Mouse (Mus musculus): ENCODE measurements at regions not wholly inside any gene's neighbourhood (a gene's known extent, or its start where the extent isn't known, plus 50 kb on each side); places are given as distances from the start of the nearest gene placed in this dataset.

GRCm38 (mm10) chr13:117112424-117112823, 87.1 kb upstream of the Parp8 start:
- Histone ChIP-seq H3K9ac (replicated peaks; ENCODE audit: low read depth, low read length) (no peak overlapping the region), H3K9me3 (ENCODE audit: control insufficient read depth, low read length) (no peaks in the 10 kb centered on the region), H3K27ac (ENCODE audit: low read length) (no peak overlapping the region), H3K36me3 (ENCODE audit: control insufficient read depth, insufficient read depth) (no peaks in the 10 kb centered on the region), H3K27me3 (replicated peaks; ENCODE audit: control insufficient read depth, insufficient read depth, low read length) (no peaks in the 10 kb centered on the region), H3K4me1 (replicated peaks; ENCODE audit: control insufficient read depth, insufficient read depth, low read length) (no peaks in the 10 kb centered on the region), H3K4me2 (ENCODE audit: low read length) (no peak overlapping the region), H3K4me3 (replicated peaks; ENCODE audit: low read length) (no peak overlapping the region)
- ATAC-seq = no peak
- 67% methylated on average over 1 of the region's 1 CpGs for WGBS

GRCm38 (mm10) chr13:117105151-117105660, 79.9 kb upstream of the Parp8 start:
- no peak overlapping the region for H3K4me2 ChIP-seq (ENCODE audit: low read length)
- no peak overlapping the region for H3K4me3 ChIP-seq (replicated peaks; ENCODE audit: low read length)
- H3K27ac ChIP-seq (ENCODE audit: low read length) = no peak overlapping the region
- no peaks in the 10 kb centered on the region for H3K27me3 ChIP-seq (replicated peaks; ENCODE audit: control insufficient read depth, insufficient read depth, low read length)
- no peak for ATAC-seq
- no peaks in the 10 kb centered on the region for H3K9me3 ChIP-seq (ENCODE audit: control insufficient read depth, low read length)
- H3K36me3 ChIP-seq (ENCODE audit: control insufficient read depth, insufficient read depth) = no peaks in the 10 kb centered on the region
- H3K4me1 ChIP-seq (replicated peaks; ENCODE audit: control insufficient read depth, insufficient read depth, low read length) = no peaks in the 10 kb centered on the region
- 25% methylated on average over 1 of the region's 1 CpGs for WGBS
- H3K9ac ChIP-seq (replicated peaks; ENCODE audit: low read depth, low read length) = no peak overlapping the region

DNA sequence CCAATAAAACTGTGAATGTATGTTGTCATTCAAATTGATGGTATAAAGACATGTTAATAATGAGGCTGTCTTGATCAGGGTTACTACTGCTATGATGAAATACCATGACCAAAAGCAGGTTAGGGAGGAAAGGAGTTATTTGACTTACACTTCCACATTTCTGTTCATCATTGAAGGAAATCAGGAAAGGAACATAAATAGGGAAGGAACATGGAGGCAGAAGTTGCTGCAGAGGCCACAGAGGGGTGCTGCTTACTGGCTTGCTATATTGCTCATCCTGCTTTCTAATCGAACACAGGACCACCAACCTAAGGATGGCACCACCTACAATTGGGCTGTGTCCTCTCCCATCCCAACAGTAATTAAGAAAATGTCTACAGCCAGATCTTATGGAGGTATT, 69.4 kb upstream of the Parp8 start:
- Histone ChIP-seq H3K36me3 (ENCODE audit: control insufficient read depth, insufficient read depth) (no peaks in the 10 kb centered on the region), H3K9me3 (ENCODE audit: control insufficient read depth, low read length) (no peaks in the 10 kb centered on the region), H3K4me1 (replicated peaks; ENCODE audit: control insufficient read depth, insufficient read depth, low read length) (no peaks in the 10 kb centered on the region), H3K27me3 (replicated peaks; ENCODE audit: control insufficient read depth, insufficient read depth, low read length) (no peaks in the 10 kb centered on the region), H3K9ac (replicated peaks; ENCODE audit: low read depth, low read length) (no peak overlapping the region), H3K4me3 (replicated peaks; ENCODE audit: low read length) (no peak overlapping the region), H3K27ac (ENCODE audit: low read length) (no peak overlapping the region), H3K4me2 (ENCODE audit: low read length) (no peak overlapping the region)
- 90% methylated on average over 1 of the region's 1 CpGs for WGBS
- no peak for ATAC-seq

- no peak overlapping the region for H3K4me2 ChIP-seq (ENCODE audit: low read length)
- no peak for ATAC-seq
- H3K36me3 ChIP-seq (ENCODE audit: control insufficient read depth, insufficient read depth) = no peaks in the 10 kb centered on the region
- WGBS = 65% methylated on average over 3 of the region's 3 CpGs
- no peak overlapping the region for H3K9ac ChIP-seq (replicated peaks; ENCODE audit: low read depth, low read length)
- no peaks in the 10 kb centered on the region for H3K9me3 ChIP-seq (ENCODE audit: control insufficient read depth, low read length)
- H3K27ac ChIP-seq (ENCODE audit: low read length) = no peak overlapping the region
- H3K4me1 ChIP-seq (replicated peaks; ENCODE audit: control insufficient read depth, insufficient read depth, low read length) = no peaks in the 10 kb centered on the region
- H3K27me3 ChIP-seq (replicated peaks; ENCODE audit: control insufficient read depth, insufficient read depth, low read length) = no peaks in the 10 kb centered on the region
- H3K4me3 ChIP-seq (replicated peaks; ENCODE audit: low read length) = no peak overlapping the region
These were observed 63.3 kb upstream of the Parp8 start for GRCm38 (mm10) chr13:117088629-117089028.

GRCm38 (mm10) chr13:117082758-117083157, 57.4 kb upstream of the Parp8 start:
- no peak for ATAC-seq
- no peak overlapping the region for H3K4me3 ChIP-seq (replicated peaks; ENCODE audit: low read length)
- no peaks in the 10 kb centered on the region for H3K36me3 ChIP-seq (ENCODE audit: control insufficient read depth, insufficient read depth)
- H3K4me1 ChIP-seq (replicated peaks; ENCODE audit: control insufficient read depth, insufficient read depth, low read length) = no peaks in the 10 kb centered on the region
- H3K9me3 ChIP-seq (ENCODE audit: control insufficient read depth, low read length) = no peaks in the 10 kb centered on the region
- 91% methylated on average over 4 of the region's 4 CpGs for WGBS
- H3K27me3 ChIP-seq (replicated peaks; ENCODE audit: control insufficient read depth, insufficient read depth, low read length) = no peaks in the 10 kb centered on the region
- H3K9ac ChIP-seq (replicated peaks; ENCODE audit: low read depth, low read length) = no peak overlapping the region
- H3K4me2 ChIP-seq (ENCODE audit: low read length) = no peak overlapping the region
- no peak overlapping the region for H3K27ac ChIP-seq (ENCODE audit: low read length)

GRCm38 (mm10) chr13:117079316-117079715, 54.0 kb upstream of the Parp8 start:
- Histone ChIP-seq H3K9me3 (ENCODE audit: control insufficient read depth, low read length) (no peaks in the 10 kb centered on the region), H3K27ac (ENCODE audit: low read length) (no peak overlapping the region), H3K4me1 (replicated peaks; ENCODE audit: control insufficient read depth, insufficient read depth, low read length) (no peaks in the 10 kb centered on the region), H3K36me3 (ENCODE audit: control insufficient read depth, insufficient read depth) (no peaks in the 10 kb centered on the region), H3K27me3 (replicated peaks; ENCODE audit: control insufficient read depth, insufficient read depth, low read length) (no peaks in the 10 kb centered on the region), H3K4me2 (ENCODE audit: low read length) (no peak overlapping the region), H3K9ac (replicated peaks; ENCODE audit: low read depth, low read length) (no peak overlapping the region), H3K4me3 (replicated peaks; ENCODE audit: low read length) (no peak overlapping the region)
- no peak for ATAC-seq
- 79% methylated on average over 1 of the region's 1 CpGs for WGBS

Data from forebrain, embryonic 16.5 days (tissue).